Mouse (Mus musculus): ENCODE data around the gene Ube2c.

GRCm38 (mm10) chr2:164725895-164726619, 43.6 kb upstream of the Ube2c start:
- TF ChIP-seq POLR2A (IDR thresholded peaks at IDR 0.05; ENCODE audit: extremely low read depth, insufficient read depth, low read length), result no peak
- peak; percentile 76 for TF ChIP-seq CTCF (IDR thresholded peaks at IDR 0.05; ENCODE audit: extremely low read depth, insufficient read depth, low read length)
